Mouse (Mus musculus) gastrocnemius, adult 8-10 months (tissue): ENCODE results near the gene Tbx1. TPM values are rescaled to one million over a fixed set of nuclear protein-coding genes. Genes with fewer than 3 reads are reported as not detected.
"Not testable (repeated sequence)": the region's sequence is repeated elsewhere in the genome, so short reads cannot be mapped to it uniquely, and the experiment has no call there.

Experiments
- DNase-seq, 2 experiments: peaks; one replicate each; pipeline ENCODE4 v3.0.0; 2022; ENCODE audit warnings: low spot score in 2 of 2
- total RNA-seq, 4 experiments: library from RNA; stranded (reverse); gene quantifications; 2 replicates each; pipeline ENCODE4 v1.2.4; 2022

The Tbx1 gene
- total RNA-seq, 4 experiments from 2014 or later: 3.0 to 5.8 (median 3.9) TPM

GRCm38 (mm10) chr16:18554721-18555120 is 35.8 kb downstream of the Tbx1 start:
- no peak for DNase-seq

DNA sequence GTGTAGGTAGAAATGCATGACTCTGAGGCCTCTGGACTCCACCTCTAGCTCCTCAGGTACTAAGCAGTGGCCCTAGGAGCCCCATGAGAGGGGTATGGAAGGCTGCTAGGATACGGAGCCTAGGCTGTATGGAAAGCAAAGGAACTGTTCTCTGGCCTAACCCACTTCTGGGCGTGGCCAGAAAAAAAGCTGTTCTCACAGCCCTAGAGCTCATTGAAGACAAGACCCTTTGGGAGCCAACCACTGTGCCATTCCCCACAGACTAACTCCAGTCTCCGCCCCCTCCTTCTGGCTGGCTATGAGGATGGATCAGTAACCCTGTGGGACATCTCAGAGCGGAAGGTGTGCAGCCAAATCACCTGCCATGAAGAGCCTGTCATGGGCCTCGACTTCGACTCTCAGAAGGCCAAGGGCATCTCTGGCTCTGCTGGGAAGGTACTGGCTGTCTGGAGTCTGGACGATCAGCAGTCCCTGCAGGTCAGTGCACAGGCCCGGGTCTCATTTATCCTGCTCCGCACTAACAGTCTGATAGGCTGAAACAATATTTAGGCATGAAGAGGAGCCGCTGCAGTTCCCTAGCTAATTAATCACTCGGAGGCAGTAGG is 38.3 kb downstream of the Tbx1 start:
- DNase-seq: no peak

DNA sequence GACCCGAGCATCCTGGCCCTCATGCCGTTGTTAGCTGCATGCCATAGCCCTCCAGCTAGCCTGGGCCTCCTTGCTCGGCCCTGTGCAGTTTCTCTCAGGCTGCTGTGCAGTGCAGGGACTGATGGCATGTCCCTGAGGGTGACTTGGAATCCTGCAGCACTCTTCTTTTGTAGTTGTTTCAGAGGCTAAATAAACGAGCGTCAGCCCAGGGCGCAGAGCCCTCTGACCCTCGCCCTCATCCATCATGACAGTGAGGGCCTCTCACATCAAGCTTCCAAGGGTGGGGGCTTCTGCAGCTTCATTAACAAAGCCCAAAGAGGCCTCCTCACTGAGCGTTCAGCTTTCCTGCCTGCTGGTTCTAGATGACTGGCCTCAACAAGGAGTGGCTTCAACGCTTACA is 38.9 kb downstream of the Tbx1 start:
- DNase-seq: no peak

- no peak for DNase-seq
These were observed 42.6 kb downstream of the Tbx1 start for GRCm38 (mm10) chr16:18547891-18548290.

DNA sequence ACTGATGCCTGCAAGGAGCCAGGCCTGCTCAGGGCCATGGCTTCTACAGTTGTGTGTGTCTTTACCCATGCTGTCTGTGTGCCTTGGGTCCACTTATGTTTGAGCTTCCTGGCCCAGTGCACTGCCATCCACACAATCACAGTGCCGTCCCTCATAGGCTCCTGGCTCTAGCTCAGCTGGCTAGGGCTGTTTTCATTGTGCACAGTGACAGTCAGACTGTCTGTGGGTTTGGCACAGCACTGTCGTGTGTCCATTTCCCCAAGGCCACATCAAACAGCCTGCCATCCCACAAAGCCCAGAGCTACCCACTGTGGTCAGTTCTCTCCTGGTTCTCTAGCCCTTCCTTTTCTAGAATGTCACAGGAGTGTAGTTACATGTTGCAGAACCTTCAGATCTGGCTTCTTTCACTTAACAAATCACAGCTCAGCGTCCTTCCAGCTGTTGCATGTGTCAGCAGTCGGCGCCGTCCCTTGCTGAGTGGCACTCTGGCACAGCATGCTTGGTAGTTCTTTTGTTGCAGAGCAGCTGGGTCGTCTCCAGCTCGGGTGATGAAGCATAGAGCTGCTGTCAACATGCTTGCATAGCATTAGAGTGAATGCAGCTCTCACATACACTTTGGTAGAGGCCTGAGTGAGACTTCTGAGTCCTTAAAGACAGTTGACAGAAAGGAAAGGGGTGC is 47.2 kb downstream of the Tbx1 start:
- DNase-seq: no peak

DNA sequence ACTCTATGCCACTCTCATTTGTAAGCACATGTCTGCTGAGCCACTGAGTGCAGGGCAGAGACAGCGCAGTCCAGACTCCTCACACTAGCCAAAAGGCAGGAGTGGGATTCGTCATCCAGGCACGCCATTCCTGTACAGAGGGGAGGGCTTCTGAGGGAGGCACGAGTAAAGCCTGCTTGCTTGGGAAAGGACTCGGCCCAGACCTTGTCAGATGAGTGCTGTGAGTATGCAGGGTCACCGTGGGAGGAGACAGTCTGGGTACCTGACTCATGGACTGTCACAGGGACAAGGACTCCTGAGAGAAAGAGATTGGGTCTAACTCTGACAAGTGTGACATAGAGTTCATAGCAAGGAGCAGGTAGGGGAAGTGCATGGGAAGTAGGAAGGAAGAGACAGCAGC is 51.2 kb downstream of the Tbx1 start:
- DNase-seq: no peak

DNA sequence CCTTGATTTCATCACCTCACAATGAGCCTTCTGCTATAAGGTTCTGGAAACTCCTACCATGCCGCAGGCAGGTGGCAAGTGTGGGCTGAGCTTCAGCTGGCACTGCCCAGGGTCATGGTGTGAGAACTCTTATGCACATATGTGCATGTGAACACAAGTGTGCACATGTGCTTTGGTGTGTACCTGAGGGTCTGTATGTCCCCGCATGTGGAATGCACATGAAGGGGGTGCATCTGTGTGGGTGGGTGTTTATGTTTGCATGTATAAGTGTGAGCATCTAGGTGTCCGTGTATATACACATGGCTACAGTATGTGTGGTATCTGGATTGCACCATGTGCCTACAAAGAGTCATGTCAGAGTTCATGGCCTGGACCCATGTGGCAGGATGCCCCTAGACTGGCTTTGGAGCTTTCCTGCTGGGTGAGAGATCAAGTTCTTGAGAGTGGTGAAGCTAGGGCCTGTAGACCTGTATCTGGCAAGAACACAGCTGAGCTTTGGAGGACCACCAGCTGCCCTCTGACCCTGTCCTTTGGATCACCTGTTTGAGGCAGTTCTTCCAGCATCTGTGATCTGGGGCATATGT is 53.0 kb downstream of the Tbx1 start:
- DNase-seq: no peak

- not testable (repeated sequence) for DNase-seq
These were observed 57.4 kb downstream of the Tbx1 start for GRCm38 (mm10) chr16:18533061-18533460.

Other genes starting within 250 kb of the Tbx1 start
- 10 to 100 TPM; 29.9 to 53.4 (median 43.1) TPM for gene Tango2, start 242.6 kb downstream of the Tbx1 start, total RNA-seq
- gene Arvcf, start 242.5 kb downstream of the Tbx1 start, total RNA-seq: 10 to 100 TPM in 2 of 4 experiments, 1 to 10 TPM in 2; 7.8 to 12.7 (median 9.9) TPM
- 10 to 100 TPM; 17.2 to 23.5 (median 21.3) TPM for gene Txnrd2, start 164.3 kb downstream of the Tbx1 start, total RNA-seq
- 10 to 100 TPM; 36.7 to 39.9 (median 38.5) TPM for gene Comt, start 163.8 kb downstream of the Tbx1 start, total RNA-seq
- 1 to 10 TPM; 3.1 to 6.1 (median 3.7) TPM for gene Gnb1l, start 92.0 kb downstream of the Tbx1 start, total RNA-seq
- 1 to 10 TPM; 2.9 to 4.6 (median 3.7) TPM for gene Rtl10, start 91.8 kb downstream of the Tbx1 start, total RNA-seq
- gene Gp1bb, start 31.7 kb upstream of the Tbx1 start, total RNA-seq: not detected
- under 1 TPM in 3 of 4 experiments, not detected in 1; 0.29 to 0.48 (median 0.47) TPM for gene Gm49601, start 35.8 kb upstream of the Tbx1 start, total RNA-seq
- 1 to 10 TPM; 1.7 to 2.7 (median 2.3) TPM for gene Sept5, start 39.3 kb upstream of the Tbx1 start, total RNA-seq
- gene Cldn5, start 186.2 kb upstream of the Tbx1 start, total RNA-seq: 1 to 10 TPM; 4.7 to 6.7 (median 5.6) TPM
- 10 to 100 TPM; 42.1 to 47.5 (median 45.9) TPM for gene Ufd1, start 221.1 kb upstream of the Tbx1 start, total RNA-seq
- 1 to 10 TPM; 1.4 to 3.1 (median 1.8) TPM for gene Cdc45, start 221.3 kb upstream of the Tbx1 start, total RNA-seq
- gene 2510002D24Rik, start 245.9 kb upstream of the Tbx1 start, total RNA-seq: 10 to 100 TPM; 15.7 to 19.6 (median 17.1) TPM
- 1 to 10 TPM in 1 of 4 experiments, under 1 TPM in 1, not detected in 2; 0.48 to 3.1 TPM for gene Gm28539, start 245.9 kb upstream of the Tbx1 start, total RNA-seq